Mouse (Mus musculus) forebrain, embryonic 15.5 days (tissue): ENCODE results near the gene Lyrm1. TPM values are rescaled to one million over a fixed set of nuclear protein-coding genes. Genes with fewer than 3 reads are reported as not detected.

Experiments
- ATAC-seq: fragments of 200-750 bp; cut with Nextera tagmentation; replicated peaks from 2 replicates; pipeline ENCODE4 v1.8.0; 2017; ENCODE audit warnings: mild to moderate bottlenecking, moderate TSS enrichment, moderate library complexity
- H3K27ac ChIP-seq: fragments of 300-500 bp; sonication (generic); replicated peaks from 2 replicates; pipeline ENCODE4 v1.5.1; 2015; ENCODE audit warnings: mild to moderate bottlenecking, inconsistent platforms
- H3K27me3 ChIP-seq: fragments of 300-500 bp; sonication (generic); 2 replicates; pipeline ENCODE4 v1.6.1; 2015; ENCODE audit warnings: inconsistent platforms
- H3K36me3 ChIP-seq: fragments of 300-500 bp; sonication (generic); 2 replicates; pipeline ENCODE4 v1.6.1; 2015; ENCODE audit warnings: mild to moderate bottlenecking, inconsistent platforms
- H3K4me1 ChIP-seq: fragments of 300-500 bp; sonication (generic); 2 replicates; pipeline ENCODE4 v1.6.1; 2015; ENCODE audit warnings: inconsistent platforms
- H3K4me2 ChIP-seq: fragments of 300-500 bp; sonication (generic); replicated peaks from 2 replicates; pipeline ENCODE4 v1.6.1; 2015; ENCODE audit warnings: mild to moderate bottlenecking, inconsistent platforms
- H3K4me3 ChIP-seq: fragments of 300-500 bp; sonication (generic); 2 replicates; pipeline ENCODE4 v1.5.1; 2015; ENCODE audit warnings: mild to moderate bottlenecking, inconsistent platforms
- H3K9ac ChIP-seq: fragments of 300-500 bp; sonication (generic); replicated peaks from 2 replicates; pipeline ENCODE4 v1.6.1; 2015; ENCODE audit warnings: mild to moderate bottlenecking, inconsistent platforms
- H3K9me3 ChIP-seq: fragments of 300-500 bp; sonication (generic); 2 replicates; pipeline ENCODE4 v1.6.1; 2016; ENCODE audit warnings: inconsistent platforms
- WGBS: fragments of 180-500 bp; shearing (Covaris S2); methylation state at CpG from one replicate; pipeline ENCODE4 v1.1.7; 2015; ENCODE audit warnings: mixed read lengths; 5-methylcytosine and 5-hydroxymethylcytosine counted together
- polyA plus RNA-seq: library from polyadenylated mRNA; unstranded; fragments of >200 nt; fragmentation: Nextera tagmentation; extraction: Ambion mirVana; gene quantifications from 2 replicates; pipeline ENCODE4 v1.2.1, GENCODE M21; 2015

Gene Lyrm1
- polyA plus RNA-seq, 1 experiment from 2014 or later: 14.7 TPM

- H3K9me3 ChIP-seq: no peaks in the 10 kb centered on the region
- H3K36me3 ChIP-seq: no peaks in the 10 kb centered on the region
- H3K4me1 ChIP-seq: no peaks in the 10 kb centered on the region
- no peak overlapping the region for H3K4me3 ChIP-seq
- H3K9ac ChIP-seq: no peak overlapping the region
- H3K4me2 ChIP-seq: no peak overlapping the region
- H3K27ac ChIP-seq: no peak overlapping the region
- no peak for ATAC-seq
- no peaks in the 10 kb centered on the region for H3K27me3 ChIP-seq
- WGBS: 84% methylated on average over 6 of the region's 6 CpGs
Measured at GRCm38 (mm10) chr7:119976256-119976655, 80.6 kb downstream of the Lyrm1 start.

DNA sequence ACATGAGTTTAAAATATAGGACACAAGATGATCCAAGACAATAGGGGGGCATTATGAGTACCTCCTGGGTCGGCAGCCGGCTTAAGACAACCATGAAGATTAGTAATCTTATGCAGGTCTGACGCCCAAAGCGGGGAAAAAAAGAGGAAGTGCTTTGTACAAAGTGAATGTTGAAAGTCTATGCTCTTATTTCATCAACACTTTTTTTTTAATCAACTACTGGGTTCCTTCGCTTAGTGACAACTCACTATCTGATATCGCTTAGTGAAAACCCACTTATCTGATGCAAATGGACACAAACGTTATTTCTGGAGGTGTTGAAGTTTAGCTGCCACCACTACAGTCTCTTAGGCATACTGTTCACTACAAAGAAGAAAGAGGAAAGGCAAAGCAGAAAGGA, 81.9 kb downstream of the Lyrm1 start:
- no peak for ATAC-seq
- H3K4me1 ChIP-seq: no peaks in the 10 kb centered on the region
- H3K4me2 ChIP-seq: no peak overlapping the region
- H3K36me3 ChIP-seq: no peaks in the 10 kb centered on the region
- 89% methylated on average over 7 of the region's 7 CpGs for WGBS
- no peaks in the 10 kb centered on the region for H3K9me3 ChIP-seq
- H3K9ac ChIP-seq: no peak overlapping the region
- H3K27me3 ChIP-seq: no peaks in the 10 kb centered on the region
- H3K4me3 ChIP-seq: no peak overlapping the region
- no peak overlapping the region for H3K27ac ChIP-seq

- Histone ChIP-seq H3K4me1 (no peaks in the 10 kb centered on the region), H3K27ac (no peak overlapping the region), H3K4me2 (no peak overlapping the region), H3K27me3 (no peaks in the 10 kb centered on the region), H3K36me3 (no peaks in the 10 kb centered on the region), H3K9me3 (no peaks in the 10 kb centered on the region), H3K9ac (no peak overlapping the region), H3K4me3 (no peak overlapping the region)
- ATAC-seq: no peak
Measured at GRCm38 (mm10) chr7:119978576-119978975, 82.9 kb downstream of the Lyrm1 start.

- H3K9ac ChIP-seq: no peak overlapping the region
- ATAC-seq: no peak
- no peak overlapping the region for H3K4me2 ChIP-seq
- no peaks in the 10 kb centered on the region for H3K36me3 ChIP-seq
- H3K27me3 ChIP-seq: no peaks in the 10 kb centered on the region
- WGBS: 70% methylated on average over 3 of the region's 3 CpGs
- no peak overlapping the region for H3K4me3 ChIP-seq
- no peak overlapping the region for H3K27ac ChIP-seq
- no peaks in the 10 kb centered on the region for H3K4me1 ChIP-seq
- H3K9me3 ChIP-seq: no peaks in the 10 kb centered on the region
Measured at GRCm38 (mm10) chr7:119980170-119980569, 84.5 kb downstream of the Lyrm1 start.

DNA sequence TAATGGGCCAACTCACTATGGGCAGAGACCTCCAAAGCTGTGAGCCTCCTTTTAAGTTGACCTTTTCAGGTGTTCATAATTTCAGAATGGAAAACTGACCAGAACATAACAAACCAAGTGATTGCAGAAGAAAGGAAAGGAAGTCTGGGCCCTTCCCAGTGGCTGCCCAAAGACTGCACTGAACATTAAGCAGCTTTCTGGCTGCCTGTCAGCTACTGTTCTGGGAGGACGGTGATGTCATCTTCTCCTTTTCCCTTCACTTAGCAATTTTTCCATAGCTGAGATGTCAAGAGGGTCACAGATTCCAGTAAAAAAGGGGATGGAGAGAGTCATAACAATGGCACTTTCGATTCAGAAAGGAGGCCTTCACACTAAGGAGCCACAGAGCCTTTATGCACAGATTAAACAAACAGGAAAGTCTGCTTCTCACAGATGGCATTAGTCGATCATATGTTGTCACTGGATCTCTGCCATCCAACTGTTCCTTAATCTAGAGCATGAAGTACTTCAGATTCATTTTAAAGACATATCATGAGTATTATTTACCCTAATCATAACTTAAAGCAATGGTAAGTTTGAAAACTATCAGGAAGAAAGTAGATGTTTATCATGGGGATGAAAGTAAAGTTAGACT, 89.7 kb downstream of the Lyrm1 start:
- Histone ChIP-seq H3K4me1 (no peaks in the 10 kb centered on the region), H3K36me3 (no peaks in the 10 kb centered on the region), H3K9ac (no peak overlapping the region), H3K27me3 (no peaks in the 10 kb centered on the region), H3K9me3 (no peaks in the 10 kb centered on the region), H3K4me3 (no peak overlapping the region), H3K27ac (no peak overlapping the region; the same call in 1 of the 2 replicates), H3K4me2 (no peak overlapping the region)
- WGBS: 37% methylated on average over 3 of the region's 3 CpGs
- no peak for ATAC-seq

DNA sequence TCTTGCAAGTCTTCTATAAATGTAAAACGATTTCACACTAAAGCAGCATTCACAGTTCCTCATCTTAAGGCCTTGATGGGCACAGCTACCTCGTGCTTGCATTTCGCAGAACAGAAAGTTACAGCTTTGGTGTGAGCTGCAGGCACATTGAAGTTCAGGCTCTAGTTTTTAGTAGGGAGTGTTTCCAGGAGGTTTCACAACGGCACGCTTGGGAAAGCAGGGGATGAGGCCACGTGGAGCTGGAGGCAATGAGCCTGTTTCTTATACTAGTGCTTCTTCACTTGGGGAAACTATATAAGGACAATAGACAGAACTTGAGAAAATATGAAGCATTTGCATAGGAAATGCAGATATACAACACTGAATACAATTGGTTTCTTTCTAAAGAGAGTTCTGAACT, 101.4 kb downstream of the Lyrm1 start:
- WGBS: 79% methylated on average over 6 of the region's 6 CpGs
- Histone ChIP-seq H3K4me3 (no peak overlapping the region), H3K27ac (no peak overlapping the region), H3K9ac (no peak overlapping the region), H3K27me3 (no peaks in the 10 kb centered on the region), H3K36me3 (no peaks in the 10 kb centered on the region), H3K4me1 (no peaks in the 10 kb centered on the region), H3K4me2 (no peak overlapping the region), H3K9me3 (no peaks in the 10 kb centered on the region)
- ATAC-seq: no peak

Other genes with a start within 250 kb of the Lyrm1 start
- gene Acsm4, start 205.8 kb upstream of the Lyrm1 start, polyA plus RNA-seq: not detected in 2 replicates
- gene Thumpd1, start 175.1 kb upstream of the Lyrm1 start, polyA plus RNA-seq: 90.6 and 91.1 TPM in 2 replicates
- 0.18 TPM in 2 replicates for gene Acsm3, start 134.9 kb upstream of the Lyrm1 start, polyA plus RNA-seq
- 13.0 and 13.8 TPM in 2 replicates for gene Rexo5, start 101.9 kb upstream of the Lyrm1 start, polyA plus RNA-seq
- 22.2 and 22.5 TPM in 2 replicates for gene Eri2, start 101.8 kb upstream of the Lyrm1 start, polyA plus RNA-seq
- gene Dcun1d3, start 437 bp downstream of the Lyrm1 start, polyA plus RNA-seq: 18.2 and 20.4 TPM in 2 replicates
- 0.06 and 0.22 TPM in 2 replicates for gene Dnah3, start 199.4 kb downstream of the Lyrm1 start, polyA plus RNA-seq
- gene Tmem159, start 206.5 kb downstream of the Lyrm1 start, polyA plus RNA-seq: 6.2 and 7.7 TPM in 2 replicates
- not detected in 2 replicates for gene Zp2, start 249.4 kb downstream of the Lyrm1 start, polyA plus RNA-seq